17 mouse cellular contexts compared by ENCODE assay signal in the genomic region with DNA sequence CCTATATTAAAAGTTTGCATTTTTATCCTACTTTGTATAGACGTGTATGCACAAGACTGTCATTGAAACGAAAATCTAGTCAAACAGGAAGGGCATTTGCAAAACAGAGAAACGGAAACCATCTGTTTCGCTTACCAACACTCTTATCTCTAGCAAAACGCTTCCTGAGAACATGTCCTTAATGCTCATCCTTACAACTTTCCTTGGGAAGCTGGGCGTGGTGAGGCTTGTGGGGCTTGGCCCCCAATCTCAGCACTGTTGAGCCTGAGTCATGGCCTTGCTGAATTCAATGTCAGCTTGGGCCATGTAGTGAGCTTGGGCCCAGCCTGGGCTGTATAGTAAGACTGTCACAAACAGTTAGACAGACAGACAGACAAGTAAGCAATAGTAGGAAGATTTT. TPM values are rescaled to one million over a fixed set of nuclear protein-coding genes. Genes with fewer than 3 reads are reported as not detected.
"Had no signal": no experiment of that assay in that cellular context is flagged by ENCODE, and none has a peak within 500 bp of the region (broad histone marks: within the 10 kb centered on the region; RNA-seq: fewer than 3 reads in every experiment).

No protein-coding gene starts in this region.

- H3K9ac ChIP-seq: kidney, embryonic 15.5 days; limb, embryonic 12.5 days; limb, embryonic 15.5 days; liver, embryonic 14.5 days; liver, postnatal 0 days; lung, embryonic 15.5 days; midbrain, embryonic 12.5 days; midbrain, embryonic 15.5 days had no signal

- H3K4me2 ChIP-seq: kidney, embryonic 15.5 days; limb, embryonic 12.5 days; limb, embryonic 15.5 days; liver, embryonic 11.5 days; lung, embryonic 15.5 days; midbrain, embryonic 12.5 days; midbrain, embryonic 15.5 days had no signal

- H3K4me1 ChIP-seq: kidney, embryonic 15.5 days; limb, embryonic 12.5 days; limb, embryonic 15.5 days; lung, embryonic 15.5 days; midbrain, embryonic 12.5 days; midbrain, embryonic 15.5 days had no signal

- H3K9me3 ChIP-seq: kidney, embryonic 15.5 days; limb, embryonic 12.5 days; limb, embryonic 15.5 days; lung, embryonic 15.5 days; midbrain, embryonic 12.5 days; midbrain, embryonic 15.5 days had no signal

- H3K36me3 ChIP-seq: kidney, embryonic 15.5 days; limb, embryonic 15.5 days; lung, embryonic 15.5 days; midbrain, embryonic 15.5 days had no signal

- DNase-seq: kidney, adult 11 months; kidney, adult 8-10 months; kidney, postnatal 10 days; kidney, postnatal 36 days; left cerebral cortex, postnatal 4 days; liver, postnatal 0 days; spleen, adult 18-20 months; thymus, adult 18-20 months; thymus, postnatal 36 days had no signal

- H3K27ac ChIP-seq: kidney, embryonic 15.5 days; limb, embryonic 12.5 days; limb, embryonic 15.5 days; liver, embryonic 14.5 days; lung, embryonic 15.5 days; midbrain, embryonic 12.5 days; midbrain, embryonic 15.5 days had no signal

- ATAC-seq: liver, postnatal 0 days; midbrain, embryonic 15.5 days had no signal

- H3K4me3 ChIP-seq: kidney, embryonic 15.5 days; limb, embryonic 12.5 days; limb, embryonic 15.5 days; lung, embryonic 15.5 days; midbrain, embryonic 12.5 days; midbrain, embryonic 15.5 days had no signal

- H3K27me3 ChIP-seq: kidney, embryonic 15.5 days; limb, embryonic 12.5 days; limb, embryonic 15.5 days; lung, embryonic 15.5 days; midbrain, embryonic 12.5 days; midbrain, embryonic 15.5 days had no signal

RNA-seq across cellular contexts. Expression of a gene that starts 51.4 kb away (rescaled TPM):
- polyA plus RNA-seq: liver, postnatal 0 days had no signal
